Mouse (Mus musculus) forebrain, embryonic 16.5 days (tissue): ENCODE results near the gene Rnasek. TPM values are rescaled to one million over a fixed set of nuclear protein-coding genes. Genes with fewer than 3 reads are reported as not detected.

ENCODE experiments used
- microRNA counts: library from miRNA; unstranded; fragments of <30 nt; microRNA quantifications from one replicate; lab custom pipeline; 2016
- microRNA-seq: library from miRNA; unstranded; fragments of <30 nt; microRNA quantifications from one replicate; pipeline ENCODE4, GENCODE M21; 2017
- polyA plus RNA-seq: library from polyadenylated mRNA; unstranded; fragments of >200 nt; fragmentation: Nextera tagmentation; extraction: Ambion mirVana; gene quantifications from 2 replicates; pipeline ENCODE4 v1.2.1, GENCODE M21; 2015

Gene Rnasek
- polyA plus RNA-seq, 1 experiment from 2014 or later: 287 TPM

MicroRNAs encoded within 50 kb of the gene (microRNA counts, 519-probe panel; counts per million panel counts)
- microRNA mmu-miR-195 (lab: Ali Mortazavi, UCI) (not detected), microRNA mmu-miR-497 (lab: Ali Mortazavi, UCI) (2,185 counts per million, percentile 43 among the panel's probes with 10 or more counts)

Small RNAs within 50 kb of the gene (microRNA-seq; reads per million reads assigned to microRNA genes)
- gene Mir195a: 695 reads per million, percentile 75 among the genes with 10 or more reads in this experiment
- gene Mir497: not detected
- not detected for gene Mir497b

Other genes starting within 250 kb of the Rnasek start
- 563 and 565 TPM in 2 replicates for gene Gabarap, start 248.7 kb downstream of the Rnasek start, polyA plus RNA-seq
- 63.7 and 66.8 TPM in 2 replicates for gene Phf23, start 244.1 kb downstream of the Rnasek start, polyA plus RNA-seq
- gene Dvl2, start 239.2 kb downstream of the Rnasek start, polyA plus RNA-seq: 34.6 and 34.7 TPM in 2 replicates
- gene Acadvl, start 224.4 kb downstream of the Rnasek start, polyA plus RNA-seq: 60.2 and 60.6 TPM in 2 replicates
- gene Dlg4, start 222.9 kb downstream of the Rnasek start, polyA plus RNA-seq: 25.6 and 32.7 TPM in 2 replicates
- gene Asgr1, start 185.8 kb downstream of the Rnasek start, polyA plus RNA-seq: 1.5 and 2.0 TPM in 2 replicates
- not detected in 2 replicates for gene Asgr2, start 147.2 kb downstream of the Rnasek start, polyA plus RNA-seq
- 0.76 and 1.3 TPM in 2 replicates for gene Mgl2, start 109.5 kb downstream of the Rnasek start, polyA plus RNA-seq
- gene Clec10a, start 83.6 kb downstream of the Rnasek start, polyA plus RNA-seq: 0.68 and 0.80 TPM in 2 replicates
- 3.1 and 4.8 TPM in 2 replicates for gene Slc16a11, start 27.1 kb downstream of the Rnasek start, polyA plus RNA-seq
- 13.2 and 14.8 TPM in 2 replicates for gene Slc16a13, start 18.8 kb downstream of the Rnasek start, polyA plus RNA-seq
- gene Bcl6b, start 10.0 kb downstream of the Rnasek start, polyA plus RNA-seq: 6.9 and 8.1 TPM in 2 replicates
- gene 0610010K14Rik, start 1.9 kb downstream of the Rnasek start, polyA plus RNA-seq: 174 and 180 TPM in 2 replicates
- 13.2 and 14.6 TPM in 2 replicates for gene Gm21988, start within 50 bp of the Rnasek start, polyA plus RNA-seq
- 0.42 and 0.82 TPM in 2 replicates for gene Alox12, start 15.5 kb upstream of the Rnasek start, polyA plus RNA-seq
- not detected in 2 replicates for gene Alox12e, start 82.8 kb upstream of the Rnasek start, polyA plus RNA-seq
- gene Alox15, start 112.2 kb upstream of the Rnasek start, polyA plus RNA-seq: not detected in 2 replicates
- 35.6 and 38.5 TPM in 2 replicates for gene Pelp1, start 170.2 kb upstream of the Rnasek start, polyA plus RNA-seq
- gene Arrb2, start 192.8 kb upstream of the Rnasek start, polyA plus RNA-seq: 36.0 and 51.2 TPM in 2 replicates
- gene Med11, start 212.1 kb upstream of the Rnasek start, polyA plus RNA-seq: 39.8 and 46.0 TPM in 2 replicates
- 0.46 and 0.90 TPM in 2 replicates for gene Zmynd15, start 219.6 kb upstream of the Rnasek start, polyA plus RNA-seq
- gene Cxcl16, start 220.1 kb upstream of the Rnasek start, polyA plus RNA-seq: 1.7 and 2.0 TPM in 2 replicates